Mouse (Mus musculus): ENCODE results near the gene Nrip3.

Gene Nrip3

GRCm38 (mm10) chr7:109767575-109768350 is 14.1 kb downstream of the Nrip3 start:
- DNase-seq (ENCODE audit: low spot score), result no peak

- no peak for DNase-seq (ENCODE audit: low spot score)
Measured at GRCm38 (mm10) chr7:109764009-109764408, 17.8 kb downstream of the Nrip3 start.

- no peak for DNase-seq (ENCODE audit: low spot score)
Measured at GRCm38 (mm10) chr7:109756291-109756690, 25.5 kb downstream of the Nrip3 start.

GRCm38 (mm10) chr7:109754034-109754433 is 27.8 kb downstream of the Nrip3 start:
- no peak for DNase-seq (ENCODE audit: low spot score)

GRCm38 (mm10) chr7:109752008-109752925 is 29.6 kb downstream of the Nrip3 start, which contains the start of gene Tmem9b:
TSS of gene Tmem9b (minus strand) at chr7:109752875.
- DNase-seq (ENCODE audit: low spot score), result peak; percentile 62

GRCm38 (mm10) chr7:109751427-109752007 is 30.3 kb downstream of the Nrip3 start:
- DNase-seq (ENCODE audit: low spot score), result no peak

GRCm38 (mm10) chr7:109747747-109748146 is 34.1 kb downstream of the Nrip3 start:
- DNase-seq (ENCODE audit: low spot score), result no peak

- DNase-seq (ENCODE audit: low spot score), result no peak
Measured at GRCm38 (mm10) chr7:109741703-109742102, 40.1 kb downstream of the Nrip3 start.

GRCm38 (mm10) chr7:109741060-109741459 is 40.8 kb downstream of the Nrip3 start:
- DNase-seq (ENCODE audit: low spot score), result no peak

GRCm38 (mm10) chr7:109739822-109740370 is 41.9 kb downstream of the Nrip3 start:
- no peak for DNase-seq (ENCODE audit: low spot score)

GRCm38 (mm10) chr7:109734806-109735205 is 47.0 kb downstream of the Nrip3 start:
- no peak for DNase-seq (ENCODE audit: low spot score)

GRCm38 (mm10) chr7:109731626-109732025 is 50.2 kb downstream of the Nrip3 start, which contains the start of gene Ascl3:
TSS of gene Ascl3 (minus strand) at chr7:109731726.
- no peak for DNase-seq (ENCODE audit: low spot score)

- no peak for DNase-seq (ENCODE audit: low spot score)
Measured at GRCm38 (mm10) chr7:109723697-109724096, 58.1 kb downstream of the Nrip3 start, which contains the start of gene BC051019. TSS of gene BC051019 (minus strand) at chr7:109723850.

GRCm38 (mm10) chr7:109723114-109723513 is 58.7 kb downstream of the Nrip3 start:
- no peak for DNase-seq (ENCODE audit: low spot score)

GRCm38 (mm10) chr7:109722618-109723017 is 59.2 kb downstream of the Nrip3 start:
- DNase-seq (ENCODE audit: low spot score), result no peak

- DNase-seq (ENCODE audit: low spot score), result peak; percentile 29
Measured at GRCm38 (mm10) chr7:109719286-109719685, 62.5 kb downstream of the Nrip3 start.

GRCm38 (mm10) chr7:109713434-109713982 is 68.3 kb downstream of the Nrip3 start:
- no peak for DNase-seq (ENCODE audit: low spot score)

- DNase-seq (ENCODE audit: low spot score), result no peak
Measured at GRCm38 (mm10) chr7:109712198-109712597, 69.6 kb downstream of the Nrip3 start.

GRCm38 (mm10) chr7:109710069-109710468 is 71.8 kb downstream of the Nrip3 start:
- no peak for DNase-seq (ENCODE audit: low spot score)

GRCm38 (mm10) chr7:109708961-109709382 is 72.9 kb downstream of the Nrip3 start:
- no peak for DNase-seq (ENCODE audit: low spot score)

Measured in ovary, postnatal 14 days (tissue).